Mouse (Mus musculus) embryonic facial prominence, embryonic 15.5 days (tissue): ENCODE measurements around the gene Nudt16l1. TPM values are rescaled to one million over a fixed set of nuclear protein-coding genes. Genes with fewer than 3 reads are reported as not detected.
A peak's percentile ranks its signal among the peaks of the same experiment; 100 is the strongest.

Experiments used
- ATAC-seq: fragments of 200-750 bp; cut with Nextera tagmentation; 2 replicates; pipeline ENCODE4 v1.8.0; 2017; ENCODE audit warnings: low read depth, moderate TSS enrichment; ENCODE audit not compliant: insufficient number of reproducible peaks, low FRiP score, low TSS enrichment
- H3K27ac ChIP-seq: fragments of 300-500 bp; sonication (generic); replicated peaks from 2 replicates; pipeline ENCODE4 v1.5.1; 2015; ENCODE audit warnings: mild to moderate bottlenecking, inconsistent platforms
- H3K27me3 ChIP-seq: fragments of 300-500 bp; sonication (generic); 2 replicates; pipeline ENCODE4 v1.6.1; 2015; ENCODE audit warnings: inconsistent platforms
- H3K36me3 ChIP-seq: fragments of 300-500 bp; sonication (generic); 2 replicates; pipeline ENCODE4 v1.6.1; 2015; ENCODE audit warnings: mild to moderate bottlenecking, inconsistent platforms
- H3K4me1 ChIP-seq: fragments of 300-500 bp; sonication (generic); 2 replicates; pipeline ENCODE4 v1.6.1; 2015; ENCODE audit warnings: inconsistent platforms
- H3K4me2 ChIP-seq: fragments of 300-500 bp; sonication (generic); replicated peaks from 2 replicates; pipeline ENCODE4 v1.6.1; 2015; ENCODE audit warnings: mild to moderate bottlenecking, inconsistent platforms
- H3K4me3 ChIP-seq: fragments of 300-500 bp; sonication (generic); replicated peaks from 2 replicates; pipeline ENCODE4 v1.5.1; 2015; ENCODE audit warnings: mild to moderate bottlenecking, inconsistent platforms
- H3K9ac ChIP-seq: fragments of 300-500 bp; sonication (generic); 2 replicates; pipeline ENCODE4 v1.6.1; 2015; ENCODE audit warnings: inconsistent platforms
- H3K9me3 ChIP-seq: fragments of 300-500 bp; sonication (generic); replicated peaks from 2 replicates; pipeline ENCODE4 v1.6.1; 2016; ENCODE audit warnings: inconsistent platforms
- WGBS: fragments of 180-500 bp; shearing (Covaris S2); methylation state at CpG from one replicate; pipeline ENCODE4 v1.1.7; 2015; 5-methylcytosine and 5-hydroxymethylcytosine counted together
- polyA plus RNA-seq: library from polyadenylated mRNA; unstranded; fragments of >200 nt; fragmentation: Nextera tagmentation; extraction: Ambion mirVana; gene quantifications from 2 replicates; pipeline ENCODE4 v1.2.1, GENCODE M21; 2015

Nudt16l1 gene
- polyA plus RNA-seq: 156 and 161 TPM in 2 replicates

- H3K36me3 ChIP-seq: peaks cover 77% of the 10 kb centered on the region
- peak within 1 kb of the TSS; percentile 99 for H3K9ac ChIP-seq
- peak within 1 kb of the TSS; percentile 79 for H3K4me2 ChIP-seq
- H3K4me3 ChIP-seq: peak within 1 kb of the TSS; percentile 95
- no peaks in the 10 kb centered on the region for H3K27me3 ChIP-seq
- peak within 1 kb of the TSS; percentile 91 for H3K27ac ChIP-seq
- peak; percentile 0; the same call in 1 of the 2 replicates for ATAC-seq
- H3K4me1 ChIP-seq: peaks cover 24% of the 10 kb centered on the region
- WGBS: 4% methylated on average over 2 of the region's 2 CpGs
- no peaks in the 10 kb centered on the region for H3K9me3 ChIP-seq
Measured at GRCm38 (mm10) chr16:4938461-4938860, at the start of gene Nudt16l1. TSS of gene Nudt16l1 (plus strand) at chr16:4938761.

GRCm38 (mm10) chr16:4890201-4890709 lies 48.3 kb upstream of the Nudt16l1 start:
- peaks cover 11% of the 10 kb centered on the region; the same call in 1 of the 2 replicates for H3K36me3 ChIP-seq
- no peaks in the 10 kb centered on the region for H3K9me3 ChIP-seq
- no peaks in the 10 kb centered on the region for H3K27me3 ChIP-seq
- no peak overlapping the region for H3K27ac ChIP-seq
- peaks cover 25% of the 10 kb centered on the region for H3K4me1 ChIP-seq
- ATAC-seq: no peak
- 43% methylated on average over 4 of the region's 4 CpGs for WGBS
- H3K4me3 ChIP-seq: no peak overlapping the region
- no peak overlapping the region for H3K4me2 ChIP-seq
- no peak overlapping the region for H3K9ac ChIP-seq

- no peak overlapping the region for H3K4me3 ChIP-seq
- ATAC-seq: no peak
- peaks cover 11% of the 10 kb centered on the region; the same call in 1 of the 2 replicates for H3K36me3 ChIP-seq
- H3K9ac ChIP-seq: no peak overlapping the region
- H3K27me3 ChIP-seq: no peaks in the 10 kb centered on the region
- H3K4me1 ChIP-seq: peaks cover 27% of the 10 kb centered on the region
- no peaks in the 10 kb centered on the region for H3K9me3 ChIP-seq
- H3K4me2 ChIP-seq: no peak overlapping the region
- 58% methylated on average over 6 of the region's 6 CpGs for WGBS
- H3K27ac ChIP-seq: no peak overlapping the region; the same call in 1 of the 2 replicates
Measured at GRCm38 (mm10) chr16:4892171-4892570, 46.4 kb upstream of the Nudt16l1 start.

GRCm38 (mm10) chr16:4894201-4894908 lies 44.2 kb upstream of the Nudt16l1 start:
- ATAC-seq: no peak
- Histone ChIP-seq H3K27ac (no peak overlapping the region), H3K36me3 (peaks cover 11% of the 10 kb centered on the region; the same call in 1 of the 2 replicates), H3K9ac (no peak overlapping the region), H3K9me3 (no peaks in the 10 kb centered on the region), H3K27me3 (no peaks in the 10 kb centered on the region), H3K4me3 (no peak overlapping the region), H3K4me1 (peaks cover 11% of the 10 kb centered on the region; the same call in 1 of the 2 replicates), H3K4me2 (no peak overlapping the region)
- WGBS: 76% methylated on average over 7 of the region's 7 CpGs

GRCm38 (mm10) chr16:4896249-4897027 lies 42.1 kb upstream of the Nudt16l1 start:
- no peaks in the 10 kb centered on the region for H3K9me3 ChIP-seq
- H3K4me2 ChIP-seq: no peak overlapping the region
- H3K27ac ChIP-seq: no peak overlapping the region
- H3K4me3 ChIP-seq: no peak overlapping the region
- H3K4me1 ChIP-seq: peaks cover 7% of the 10 kb centered on the region; the same call in 1 of the 2 replicates
- H3K9ac ChIP-seq: no peak overlapping the region
- ATAC-seq: no peak
- WGBS: 66% methylated on average over 5 of the region's 5 CpGs
- peaks cover 5% of the 10 kb centered on the region; the same call in 1 of the 2 replicates for H3K36me3 ChIP-seq
- no peaks in the 10 kb centered on the region for H3K27me3 ChIP-seq

- Histone ChIP-seq H3K36me3 (no peaks in the 10 kb centered on the region), H3K27me3 (no peaks in the 10 kb centered on the region)
- 59% methylated on average over 7 of the region's 7 CpGs for WGBS
Measured at GRCm38 (mm10) chr16:4897146-4897730, 41.3 kb upstream of the Nudt16l1 start.

GRCm38 (mm10) chr16:4898881-4899280 lies 39.7 kb upstream of the Nudt16l1 start:
- no peaks in the 10 kb centered on the region for H3K27me3 ChIP-seq
- H3K4me1 ChIP-seq: peaks cover 7% of the 10 kb centered on the region; the same call in 1 of the 2 replicates
- H3K4me3 ChIP-seq: no peak overlapping the region
- no peak overlapping the region for H3K27ac ChIP-seq
- no peak for ATAC-seq
- H3K9me3 ChIP-seq: no peaks in the 10 kb centered on the region
- 89% methylated on average over 6 of the region's 6 CpGs for WGBS
- H3K36me3 ChIP-seq: no peaks in the 10 kb centered on the region
- H3K9ac ChIP-seq: no peak overlapping the region
- no peak overlapping the region for H3K4me2 ChIP-seq

More at GRCm38 (mm10) chr16:4897146-4897730, 41.3 kb upstream of the Nudt16l1 start:
- no peaks in the 10 kb centered on the region for H3K9me3 ChIP-seq
- peaks cover 7% of the 10 kb centered on the region; the same call in 1 of the 2 replicates for H3K4me1 ChIP-seq
- no peak overlapping the region for H3K9ac ChIP-seq
- H3K27ac ChIP-seq: no peak overlapping the region
- no peak overlapping the region for H3K4me2 ChIP-seq
- no peak overlapping the region for H3K4me3 ChIP-seq
- ATAC-seq: no peak

- 77% methylated on average over 2 of the region's 2 CpGs for WGBS
- no peaks in the 10 kb centered on the region for H3K9me3 ChIP-seq
- no peaks in the 10 kb centered on the region for H3K27me3 ChIP-seq
- H3K36me3 ChIP-seq: no peaks in the 10 kb centered on the region
- no peak overlapping the region for H3K4me3 ChIP-seq
- H3K4me1 ChIP-seq: peaks cover 7% of the 10 kb centered on the region; the same call in 1 of the 2 replicates
- ATAC-seq: no peak
- H3K9ac ChIP-seq: no peak overlapping the region
- H3K4me2 ChIP-seq: no peak overlapping the region
- no peak overlapping the region for H3K27ac ChIP-seq
Measured at GRCm38 (mm10) chr16:4899711-4900110, 38.9 kb upstream of the Nudt16l1 start.

GRCm38 (mm10) chr16:4901167-4901566 lies 37.4 kb upstream of the Nudt16l1 start:
- Histone ChIP-seq H3K36me3 (no peaks in the 10 kb centered on the region), H3K9me3 (no peaks in the 10 kb centered on the region), H3K9ac (no peak overlapping the region), H3K4me1 (peaks cover 10% of the 10 kb centered on the region; the same call in 1 of the 2 replicates), H3K27ac (no peak overlapping the region), H3K4me3 (no peak overlapping the region), H3K4me2 (no peak overlapping the region), H3K27me3 (no peaks in the 10 kb centered on the region)
- ATAC-seq: no peak
- 55% methylated on average over 7 of the region's 7 CpGs for WGBS

- H3K27ac ChIP-seq: no peak overlapping the region
- 79% methylated on average over 2 of the region's 2 CpGs for WGBS
- no peak overlapping the region for H3K4me3 ChIP-seq
- no peak overlapping the region for H3K9ac ChIP-seq
- H3K9me3 ChIP-seq: no peaks in the 10 kb centered on the region
- ATAC-seq: no peak
- H3K27me3 ChIP-seq: no peaks in the 10 kb centered on the region
- H3K4me2 ChIP-seq: no peak overlapping the region
- H3K36me3 ChIP-seq: peaks cover 1% of the 10 kb centered on the region; the same call in 1 of the 2 replicates
- peaks cover 9% of the 10 kb centered on the region for H3K4me1 ChIP-seq
Measured at GRCm38 (mm10) chr16:4902390-4902789, 36.2 kb upstream of the Nudt16l1 start.
